Mouse (Mus musculus) heart, postnatal 25 days (tissue): ENCODE data around the gene Mybph. TPM values are rescaled to one million over a fixed set of nuclear protein-coding genes. Genes with fewer than 3 reads are reported as not detected.

Source experiments
- DNase-seq: peaks from one replicate; pipeline ENCODE4 v3.0.0; 2022; ENCODE audit warnings: low spot score
- intact Hi-C: fragments of 180-260 bp; cut with DNase I; formaldehyde crosslinking; loops from one replicate; pipeline ENCODE4 v1.15.1; 2025
- total RNA-seq, 2 experiments: library from RNA; stranded (reverse); gene quantifications; 2 replicates each; pipeline ENCODE4 v1.2.3; 2021

The Mybph gene
- total RNA-seq, 2 experiments from 2014 or later: not detected

- intact Hi-C loops: no loop called here
- no peak for DNase-seq
These were observed 12.2 kb downstream of the Mybph start for GRCm38 (mm10) chr1:134205296-134206018.

- intact Hi-C loops: no loop called here
- DNase-seq: no peak
These were observed 12.8 kb downstream of the Mybph start for GRCm38 (mm10) chr1:134206085-134206484.

- intact Hi-C loops: no loop called here
- DNase-seq: no peak
These were observed 17.0 kb downstream of the Mybph start for GRCm38 (mm10) chr1:134210179-134210755.

DNA sequence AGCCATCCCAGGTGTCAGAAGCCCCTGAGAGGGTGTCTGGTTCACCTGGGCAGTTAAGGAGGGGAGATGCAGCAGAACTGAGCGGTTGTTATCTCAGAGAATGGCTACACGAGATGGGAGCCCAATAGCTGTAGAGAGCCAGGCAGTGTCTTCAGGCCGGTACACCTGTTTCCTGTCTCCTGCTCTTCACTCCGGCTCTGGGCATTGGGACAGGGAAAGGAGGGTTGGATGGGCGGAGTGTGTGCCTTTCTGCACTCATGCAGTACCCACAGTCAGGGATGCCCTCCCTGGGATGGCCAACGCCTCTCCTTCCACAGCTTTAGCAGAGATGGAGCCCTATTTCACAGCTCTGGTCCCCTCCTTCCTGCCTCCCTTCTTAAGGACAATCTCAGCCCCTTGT, 17.8 kb downstream of the Mybph start:
- intact Hi-C loops: no loop called here
- DNase-seq: no peak

DNA sequence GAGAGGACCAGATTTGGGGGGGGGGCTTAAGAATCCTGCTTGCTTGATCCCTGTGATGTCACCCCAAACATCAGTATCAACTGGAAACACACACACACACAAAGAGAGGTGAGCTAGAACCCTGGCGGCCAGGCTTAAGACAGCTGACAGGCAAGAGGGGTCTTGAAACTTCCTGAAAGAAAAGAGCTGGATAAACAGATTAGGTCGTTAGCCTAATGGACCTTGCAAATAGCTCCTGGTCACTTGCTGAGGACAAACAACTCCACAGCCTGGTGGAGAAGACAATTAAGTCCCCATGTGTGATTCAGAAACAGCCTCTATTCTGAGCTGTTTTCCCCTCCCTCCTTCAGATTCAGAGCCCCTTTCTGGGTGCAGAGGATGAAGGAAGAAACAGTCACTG, 18.4 kb downstream of the Mybph start:
- no peak for DNase-seq
- intact Hi-C loops: no loop called here

DNA sequence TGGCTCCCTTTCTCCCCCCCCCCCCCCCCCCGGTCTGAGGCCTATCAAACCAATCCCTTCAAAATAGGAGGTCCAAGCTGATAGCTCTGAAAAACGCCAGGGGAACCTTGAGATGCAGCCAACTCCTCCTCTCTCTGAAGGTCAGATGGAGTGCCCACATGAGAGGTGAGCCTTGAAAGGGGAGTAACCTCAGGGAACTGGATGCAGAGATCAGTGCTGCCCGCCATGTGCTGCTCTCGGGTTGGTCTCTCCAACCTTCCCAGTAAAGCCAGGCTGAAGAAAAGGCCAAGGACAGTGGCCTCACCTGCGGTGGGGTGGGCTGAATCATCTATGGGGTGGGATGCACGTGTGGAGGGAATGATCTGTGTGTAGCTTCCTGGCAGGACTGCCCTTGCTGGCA, 19.1 kb downstream of the Mybph start:
- no peak for DNase-seq
- intact Hi-C loops: no loop called here

GRCm38 (mm10) chr1:134213405-134213804, 20.2 kb downstream of the Mybph start:
- DNase-seq: no peak
- intact Hi-C loops: no loop called here

- intact Hi-C loops: no loop called here
- no peak for DNase-seq
These were observed 21.8 kb downstream of the Mybph start for GRCm38 (mm10) chr1:134215059-134215458.

DNA sequence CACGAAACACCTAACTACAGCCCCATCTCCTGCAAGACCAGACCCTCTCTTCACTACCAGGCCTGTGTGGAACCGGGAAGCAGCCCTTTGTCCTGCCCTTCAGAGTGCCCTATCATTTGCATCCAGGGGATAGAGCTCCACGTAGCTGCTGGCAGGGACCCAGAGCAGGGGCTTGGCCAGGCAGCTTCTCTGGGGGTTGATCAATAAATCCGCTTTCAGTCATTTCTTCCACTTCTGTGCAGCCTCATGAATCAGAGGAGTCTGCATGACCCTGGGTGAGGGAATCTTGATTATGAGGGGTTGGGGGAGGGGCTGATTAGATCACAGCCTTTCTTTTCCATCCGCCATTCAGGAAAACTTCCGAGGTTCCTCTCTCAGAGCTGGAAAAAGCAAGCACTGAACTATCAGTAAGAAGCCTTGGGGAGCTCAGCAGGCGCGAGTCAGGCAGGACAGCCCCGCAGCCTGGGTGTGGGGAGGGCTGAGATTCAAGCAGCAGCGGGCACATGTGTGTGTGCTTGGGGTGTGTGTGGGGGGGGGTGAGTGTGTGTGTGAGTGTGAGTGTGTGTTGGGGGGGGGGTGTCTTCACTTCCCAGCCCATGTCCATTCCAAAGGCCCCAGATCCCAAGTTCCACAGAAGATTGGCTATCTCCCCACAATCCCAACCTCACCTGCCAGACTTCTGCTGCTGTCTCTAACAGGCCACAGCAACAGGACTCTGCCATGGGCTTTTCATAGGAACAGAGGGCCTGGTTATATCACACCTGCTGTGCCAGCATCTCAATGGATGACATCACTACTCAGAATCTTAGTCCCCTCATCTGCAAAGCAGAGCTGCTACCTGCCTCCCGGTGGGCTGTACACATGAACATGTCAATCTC, 22.7 kb downstream of the Mybph start:
- no peak for DNase-seq
- intact Hi-C loops: no loop called here

DNA sequence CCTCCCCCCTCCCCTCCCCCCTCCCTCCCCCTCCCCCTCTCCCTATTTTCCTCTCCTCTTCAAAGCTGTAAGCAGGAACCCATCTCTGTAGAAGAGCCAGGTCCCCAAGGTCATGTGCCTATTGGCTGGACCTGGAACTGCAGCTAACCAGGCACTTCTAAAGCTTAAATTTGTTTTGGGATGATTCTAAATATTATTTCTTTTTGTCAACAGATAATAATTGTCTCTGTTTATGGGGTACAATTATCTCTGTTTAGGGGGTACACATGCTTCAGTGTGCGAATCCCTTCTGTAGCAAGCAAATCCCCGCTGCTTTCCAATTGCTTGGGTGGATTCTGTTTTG, 23.4 kb downstream of the Mybph start:
- no peak for DNase-seq
- intact Hi-C loops: no loop called here

- intact Hi-C loops: no loop called here
- no peak for DNase-seq
These were observed 23.8 kb downstream of the Mybph start for GRCm38 (mm10) chr1:134217028-134217481.

- intact Hi-C loops: no loop called here
These were observed 24.7 kb downstream of the Mybph start for GRCm38 (mm10) chr1:134217942-134218341.

GRCm38 (mm10) chr1:134219608-134220007, 26.4 kb downstream of the Mybph start:
- intact Hi-C loops: no loop called here
- DNase-seq: no peak

More at GRCm38 (mm10) chr1:134217942-134218341, 24.7 kb downstream of the Mybph start:
- no peak for DNase-seq

DNA sequence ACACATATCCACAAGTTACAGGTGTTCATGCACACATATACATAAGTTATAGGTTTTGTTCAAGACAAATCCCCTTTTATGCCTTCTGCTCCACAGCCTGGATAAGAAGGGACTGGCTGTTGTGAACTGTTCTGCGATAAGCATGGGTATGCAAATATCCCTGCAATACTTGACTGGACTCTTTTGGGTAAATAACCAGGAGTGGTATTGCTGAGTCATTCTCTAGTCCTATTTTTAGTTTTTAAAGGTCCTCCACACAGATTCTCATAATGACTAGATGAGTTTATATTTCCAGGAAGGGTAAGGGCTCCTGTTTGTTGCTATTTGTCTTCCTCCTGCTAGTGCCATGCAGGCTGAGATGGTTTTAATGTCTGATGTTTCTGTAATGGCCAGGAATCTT, 27.9 kb downstream of the Mybph start:
- no peak for DNase-seq
- intact Hi-C loops: no loop called here

GRCm38 (mm10) chr1:134222122-134223055, 29.1 kb downstream of the Mybph start:
- peak; percentile 45 for DNase-seq
- intact Hi-C loops: no loop called here

DNA sequence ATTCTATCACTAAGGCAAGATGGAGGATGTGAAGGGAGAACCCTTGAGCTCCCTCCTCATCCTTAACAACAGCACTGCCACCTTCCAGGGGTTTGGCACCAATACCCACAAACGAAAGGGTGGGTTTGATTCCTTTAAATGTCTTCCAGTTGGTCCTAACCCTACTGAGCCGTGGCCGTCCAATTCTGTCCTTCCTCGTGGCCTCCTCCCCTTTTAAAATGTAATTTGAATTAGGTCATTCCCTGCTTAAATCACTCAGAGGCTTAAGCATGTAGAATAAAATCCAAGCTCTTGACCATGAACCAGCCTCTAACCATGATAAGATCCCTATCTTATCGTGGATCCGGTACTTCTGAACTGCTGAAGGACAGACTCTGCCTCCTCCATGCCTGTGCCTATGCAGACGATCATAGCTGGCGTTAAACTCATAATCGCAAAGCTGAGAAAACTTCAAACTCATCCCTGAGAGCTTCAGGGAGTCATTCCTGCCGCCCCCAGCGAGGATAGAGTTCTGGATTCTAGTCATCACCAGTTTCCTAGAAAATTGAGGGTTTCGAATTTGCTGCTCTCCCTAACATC, 31.5 kb downstream of the Mybph start:
- DNase-seq: no peak
- intact Hi-C loops: no loop called here

DNA sequence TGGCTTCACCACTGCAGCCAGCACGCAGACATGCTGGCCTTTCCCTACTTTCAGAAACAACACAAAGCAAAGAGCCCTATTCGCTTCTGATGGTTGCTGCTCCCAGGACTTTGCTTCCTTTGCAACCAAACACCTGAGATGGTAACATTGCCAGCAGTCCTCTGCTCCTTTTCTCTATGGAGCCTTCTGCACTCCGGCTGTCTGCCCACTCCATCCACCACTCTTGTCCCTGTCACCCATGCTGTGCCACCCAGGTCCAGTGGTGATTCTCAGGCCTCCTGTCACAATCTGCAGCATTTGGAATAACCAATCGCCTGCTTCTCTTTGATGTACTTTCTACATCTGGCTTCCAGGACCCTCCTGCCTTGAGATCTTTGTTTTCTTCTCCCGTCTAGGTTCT, 32.1 kb downstream of the Mybph start:
- intact Hi-C loops: no loop called here

DNA sequence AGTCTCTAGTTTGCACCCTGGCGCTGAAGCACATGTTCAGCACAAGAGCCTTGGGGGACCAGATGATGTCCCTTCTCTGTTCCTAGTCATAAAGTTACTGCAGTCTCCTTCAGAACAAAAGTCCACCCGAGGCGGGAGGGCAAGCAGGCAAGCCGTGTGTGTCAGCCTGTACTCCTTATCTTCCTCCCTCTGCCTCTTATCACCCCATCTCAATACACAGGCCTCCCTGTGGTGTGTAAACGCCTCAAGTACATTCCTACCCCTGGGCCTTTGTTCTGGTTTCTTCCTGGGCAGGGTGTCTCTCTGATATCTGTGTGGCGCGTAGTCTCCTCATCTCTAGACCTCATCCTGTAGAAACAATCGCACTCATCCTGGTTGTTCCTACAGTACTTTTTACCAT, 33.5 kb downstream of the Mybph start:
- intact Hi-C loops: no loop called here

More for the DNA sequence above, 32.1 kb downstream of the Mybph start:
- DNase-seq: no peak

GRCm38 (mm10) chr1:134229806-134230575, 36.7 kb downstream of the Mybph start:
- intact Hi-C loops: no loop called here
- DNase-seq: no peak

More for the DNA sequence above, 33.5 kb downstream of the Mybph start:
- no peak for DNase-seq
